Mouse (Mus musculus): ENCODE measurements around the gene Rtca. TPM values are rescaled to one million over a fixed set of nuclear protein-coding genes. Genes with fewer than 3 reads are reported as not detected.

Gene Rtca
- polyA plus RNA-seq, 1 experiment: 51.0 TPM

- Histone ChIP-seq H3K79me2 (ENCODE audit: control insufficient read depth, insufficient read depth) (no peaks in the 10 kb centered on the region), H3K4me2 (ENCODE audit: low read depth) (no peak overlapping the region), H3K4me3 (no peak overlapping the region), H3K27me3 (ENCODE audit: control insufficient read depth, insufficient read depth, insufficient read length) (no peaks in the 10 kb centered on the region), H3K36me3 (ENCODE audit: control insufficient read depth, insufficient read depth) (peaks cover 47% of the 10 kb centered on the region), H3ac (ENCODE audit: control insufficient read depth, insufficient read length) (no peak overlapping the region)
- TF ChIP-seq TCF12 (IDR thresholded peaks at IDR 0.05; ENCODE audit: insufficient read depth, poor library complexity, severe bottlenecking): no peak
- TF ChIP-seq MYOG (IDR thresholded peaks at IDR 0.05; ENCODE audit: control insufficient read depth in 1 of 3, insufficient read depth in 1 of 3, insufficient read length in 2 of 3, low read depth in 2 of 3): no peak
- no peak for TF ChIP-seq USF1 (IDR thresholded peaks at IDR 0.05; ENCODE audit: low read depth)
- TF ChIP-seq SRF (IDR thresholded peaks at IDR 0.05; ENCODE audit: control insufficient read depth, insufficient read length, low read depth): no peak
- no peak for TF ChIP-seq CEBPB (IDR thresholded peaks at IDR 0.05; ENCODE audit: insufficient read depth, poor library complexity, severe bottlenecking)
- TF ChIP-seq REST (IDR thresholded peaks at IDR 0.05; ENCODE audit: insufficient read depth, insufficient read length): no peak
- TF ChIP-seq POLR2AphosphoS2 (IDR thresholded peaks at IDR 0.05; ENCODE audit: insufficient read length, low read depth): no peak
- TF ChIP-seq POLR2A (IDR thresholded peaks at IDR 0.05; ENCODE audit: insufficient read length, low read depth): no peak
- TF ChIP-seq MAX (IDR thresholded peaks at IDR 0.05; ENCODE audit: low read depth): no peak
- TF ChIP-seq MYOD1 (IDR thresholded peaks at IDR 0.05; ENCODE audit: control insufficient read depth in 1 of 3, insufficient read length in 2 of 3, low read depth in 2 of 3): no peak
- TF ChIP-seq E2F4 (IDR thresholded peaks at IDR 0.05; ENCODE audit: insufficient read depth): no peak
- no peak for TF ChIP-seq TCF3 (IDR thresholded peaks at IDR 0.05; ENCODE audit: insufficient read length, low read depth)
Measured at GRCm38 (mm10) chr3:116495671-116496070, 12.3 kb downstream of the Rtca start.

GRCm38 (mm10) chr3:116493658-116494057, 14.3 kb downstream of the Rtca start:
- Histone ChIP-seq H3K4me2 (ENCODE audit: low read depth) (no peak overlapping the region), H3ac (ENCODE audit: control insufficient read depth, insufficient read length) (no peak overlapping the region), H3K4me3 (no peak overlapping the region), H3K27me3 (ENCODE audit: control insufficient read depth, insufficient read depth, insufficient read length) (no peaks in the 10 kb centered on the region), H3K79me2 (ENCODE audit: control insufficient read depth, insufficient read depth) (no peaks in the 10 kb centered on the region), H3K36me3 (ENCODE audit: control insufficient read depth, insufficient read depth) (peaks cover 54% of the 10 kb centered on the region)
- TF ChIP-seq SRF (IDR thresholded peaks at IDR 0.05; ENCODE audit: control insufficient read depth, insufficient read length, low read depth) (no peak), MYOG (IDR thresholded peaks at IDR 0.05; ENCODE audit: control insufficient read depth in 1 of 3, insufficient read depth in 1 of 3, insufficient read length in 2 of 3, low read depth in 2 of 3) (no peak), POLR2AphosphoS2 (IDR thresholded peaks at IDR 0.05; ENCODE audit: insufficient read length, low read depth) (no peak), POLR2A (IDR thresholded peaks at IDR 0.05; ENCODE audit: insufficient read length, low read depth) (no peak), TCF3 (IDR thresholded peaks at IDR 0.05; ENCODE audit: insufficient read length, low read depth) (no peak), TCF12 (IDR thresholded peaks at IDR 0.05; ENCODE audit: insufficient read depth, poor library complexity, severe bottlenecking) (no peak), MAX (IDR thresholded peaks at IDR 0.05; ENCODE audit: low read depth) (no peak), E2F4 (IDR thresholded peaks at IDR 0.05; ENCODE audit: insufficient read depth) (no peak), CEBPB (IDR thresholded peaks at IDR 0.05; ENCODE audit: insufficient read depth, poor library complexity, severe bottlenecking) (no peak), USF1 (IDR thresholded peaks at IDR 0.05; ENCODE audit: low read depth) (no peak), REST (IDR thresholded peaks at IDR 0.05; ENCODE audit: insufficient read depth, insufficient read length) (no peak), MYOD1 (IDR thresholded peaks at IDR 0.05; ENCODE audit: control insufficient read depth in 1 of 3, insufficient read length in 2 of 3, low read depth in 2 of 3) (no peak)

DNA sequence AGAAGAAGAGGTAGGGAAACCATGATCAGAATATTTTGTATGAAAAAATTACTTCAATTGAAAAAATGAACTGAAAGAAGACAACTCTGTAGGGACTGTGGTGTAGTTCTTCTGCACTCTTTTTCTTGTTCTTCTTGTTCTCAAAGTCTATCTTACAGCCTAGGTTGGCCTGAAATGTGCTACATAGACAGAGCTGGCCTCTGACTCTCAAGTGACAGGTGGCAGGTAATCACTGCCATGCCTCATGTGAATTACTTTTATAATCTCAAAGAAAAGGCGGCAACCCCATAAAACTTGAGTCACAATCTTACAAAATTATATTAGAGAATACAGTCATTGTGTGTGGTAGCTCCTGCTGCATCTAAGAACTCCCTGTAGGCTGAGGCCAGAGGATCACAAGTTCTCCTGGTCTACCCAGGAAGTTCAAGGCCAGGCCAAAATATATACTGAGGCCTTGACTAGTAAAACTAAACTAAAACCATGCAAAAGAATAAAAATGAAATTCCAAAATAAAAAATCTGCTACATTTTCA, 16.0 kb downstream of the Rtca start:
- Histone ChIP-seq H3K4me2 (ENCODE audit: low read depth) (no peak overlapping the region), H3K36me3 (ENCODE audit: control insufficient read depth, insufficient read depth) (peaks cover 53% of the 10 kb centered on the region), H3K27me3 (ENCODE audit: control insufficient read depth, insufficient read depth, insufficient read length) (no peaks in the 10 kb centered on the region), H3K4me3 (no peak overlapping the region), H3K79me2 (ENCODE audit: control insufficient read depth, insufficient read depth) (no peaks in the 10 kb centered on the region), H3ac (ENCODE audit: control insufficient read depth, insufficient read length) (no peak overlapping the region)
- TF ChIP-seq E2F4 (IDR thresholded peaks at IDR 0.05; ENCODE audit: insufficient read depth): no peak
- no peak for TF ChIP-seq MYOG (IDR thresholded peaks at IDR 0.05; ENCODE audit: control insufficient read depth in 1 of 3, insufficient read depth in 1 of 3, insufficient read length in 2 of 3, low read depth in 2 of 3)
- TF ChIP-seq TCF12 (IDR thresholded peaks at IDR 0.05; ENCODE audit: insufficient read depth, poor library complexity, severe bottlenecking): no peak
- TF ChIP-seq TCF3 (IDR thresholded peaks at IDR 0.05; ENCODE audit: insufficient read length, low read depth): no peak
- no peak for TF ChIP-seq POLR2A (IDR thresholded peaks at IDR 0.05; ENCODE audit: insufficient read length, low read depth)

DNA sequence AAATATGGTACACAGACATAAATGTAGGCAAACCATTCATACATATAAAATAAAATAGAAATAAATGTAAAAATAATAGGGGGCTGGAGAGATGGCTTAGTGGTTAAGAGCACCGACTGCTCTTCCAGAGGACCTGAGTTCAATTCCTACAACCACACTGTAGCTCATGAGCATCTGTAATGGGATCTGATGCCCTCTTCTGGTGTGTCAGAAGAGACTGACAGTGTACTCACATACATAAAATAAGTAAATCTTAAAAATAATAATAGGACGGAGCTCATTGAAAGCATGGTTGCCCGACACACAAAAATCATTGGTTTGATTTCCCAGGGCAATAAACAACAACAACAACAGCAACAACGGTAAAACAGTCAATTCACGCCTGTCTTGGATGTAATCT, 17.1 kb downstream of the Rtca start:
- H3ac ChIP-seq (ENCODE audit: control insufficient read depth, insufficient read length): no peak overlapping the region
- H3K27me3 ChIP-seq (ENCODE audit: control insufficient read depth, insufficient read depth, insufficient read length): no peaks in the 10 kb centered on the region
- H3K4me2 ChIP-seq (ENCODE audit: low read depth): no peak overlapping the region
- TF ChIP-seq TCF3 (IDR thresholded peaks at IDR 0.05; ENCODE audit: insufficient read length, low read depth): no peak
- TF ChIP-seq E2F4 (IDR thresholded peaks at IDR 0.05; ENCODE audit: insufficient read depth): no peak
- TF ChIP-seq TCF12 (IDR thresholded peaks at IDR 0.05; ENCODE audit: insufficient read depth, poor library complexity, severe bottlenecking): no peak
- no peak for TF ChIP-seq SRF (IDR thresholded peaks at IDR 0.05; ENCODE audit: control insufficient read depth, insufficient read length, low read depth)
- no peak for TF ChIP-seq USF1 (IDR thresholded peaks at IDR 0.05; ENCODE audit: low read depth)
- TF ChIP-seq CEBPB (IDR thresholded peaks at IDR 0.05; ENCODE audit: insufficient read depth, poor library complexity, severe bottlenecking): no peak
- no peak for TF ChIP-seq MYOG (IDR thresholded peaks at IDR 0.05; ENCODE audit: control insufficient read depth in 1 of 3, insufficient read depth in 1 of 3, insufficient read length in 2 of 3, low read depth in 2 of 3)
- no peak for TF ChIP-seq POLR2A (IDR thresholded peaks at IDR 0.05; ENCODE audit: insufficient read length, low read depth)
- no peak for TF ChIP-seq POLR2AphosphoS2 (IDR thresholded peaks at IDR 0.05; ENCODE audit: insufficient read length, low read depth)
- no peak for TF ChIP-seq REST (IDR thresholded peaks at IDR 0.05; ENCODE audit: insufficient read depth, insufficient read length)
- no peak for TF ChIP-seq MYOD1 (IDR thresholded peaks at IDR 0.05; ENCODE audit: control insufficient read depth in 1 of 3, insufficient read length in 2 of 3, low read depth in 2 of 3)
- no peak for TF ChIP-seq MAX (IDR thresholded peaks at IDR 0.05; ENCODE audit: low read depth)
- peaks cover 48% of the 10 kb centered on the region for H3K36me3 ChIP-seq (ENCODE audit: control insufficient read depth, insufficient read depth)
- no peak overlapping the region for H3K4me3 ChIP-seq
- no peaks in the 10 kb centered on the region for H3K79me2 ChIP-seq (ENCODE audit: control insufficient read depth, insufficient read depth)
